Mouse (Mus musculus) myocyte (in vitro differentiated cells): ENCODE measurements around the gene Pdzd4. TPM values are rescaled to one million over a fixed set of nuclear protein-coding genes. Genes with fewer than 3 reads are reported as not detected.

Experiments
- H3K27me3 ChIP-seq: one replicate; pipeline ENCODE4 v1.6.1; 2011; ENCODE audit not compliant: control insufficient read depth, insufficient read depth, insufficient read length
- H3K36me3 ChIP-seq: one replicate; pipeline ENCODE4 v1.6.1; 2011; ENCODE audit not compliant: control insufficient read depth, insufficient read depth
- H3K4me2 ChIP-seq: one replicate; pipeline ENCODE4 v1.6.1; 2011; ENCODE audit warnings: low read depth, control low read depth
- H3K4me3 ChIP-seq: one replicate; pipeline ENCODE4 v1.5.1; 2011; ENCODE audit warnings: mild to moderate bottlenecking, control low read depth, moderate library complexity
- H3K79me2 ChIP-seq: one replicate; pipeline ENCODE4 v1.6.1; 2011; ENCODE audit not compliant: control insufficient read depth, insufficient read depth
- H3ac ChIP-seq: one replicate; pipeline ENCODE4 v1.6.1; 2011; ENCODE audit not compliant: control insufficient read depth, insufficient read length
- CEBPB ChIP-seq: IDR thresholded peaks from 2 replicates; pipeline ENCODE4 v1.6.1; 2011; ENCODE audit warnings: mild to moderate bottlenecking, moderate library complexity; ENCODE audit not compliant: poor library complexity, insufficient read depth, severe bottlenecking
- E2F4 ChIP-seq: IDR thresholded peaks from one replicate; pipeline ENCODE4 v1.6.1; 2011; ENCODE audit warnings: mild to moderate bottlenecking, control low read depth, moderate library complexity; ENCODE audit not compliant: insufficient read depth
- MAX ChIP-seq: IDR thresholded peaks from one replicate; pipeline ENCODE4 v1.6.1; 2011; ENCODE audit warnings: low read depth, mild to moderate bottlenecking, control low read depth
- MYOD1 ChIP-seq, 3 experiments: IDR thresholded peaks; one replicate each; pipeline ENCODE4 v1.6.1; 2011; ENCODE audit warnings: control low read depth in 2 of 3, low read depth in 2 of 3, mild to moderate bottlenecking in 2 of 3, moderate library complexity in 1 of 3; ENCODE audit not compliant: insufficient read length in 2 of 3, control insufficient read depth in 1 of 3
- MYOG ChIP-seq, 3 experiments: IDR thresholded peaks; one replicate each; pipeline ENCODE4 v1.6.1; 2011; ENCODE audit warnings: control low read depth in 2 of 3, low read depth in 2 of 3, mild to moderate bottlenecking in 2 of 3; ENCODE audit not compliant: insufficient read length in 2 of 3, control insufficient read depth in 1 of 3, insufficient read depth in 1 of 3
- POLR2A ChIP-seq: IDR thresholded peaks from one replicate; pipeline ENCODE4 v1.6.1; 2011; ENCODE audit warnings: low read depth, mild to moderate bottlenecking, control low read depth, moderate library complexity; ENCODE audit not compliant: insufficient read length
- POLR2AphosphoS2 ChIP-seq: IDR thresholded peaks from one replicate; pipeline ENCODE4 v1.6.1; 2011; ENCODE audit warnings: low read depth, control low read depth; ENCODE audit not compliant: insufficient read length
- REST ChIP-seq: IDR thresholded peaks from one replicate; pipeline ENCODE4 v1.6.1; 2011; ENCODE audit warnings: mild to moderate bottlenecking, control low read depth, moderate library complexity; ENCODE audit not compliant: insufficient read depth, insufficient read length
- SRF ChIP-seq: IDR thresholded peaks from one replicate; pipeline ENCODE4 v1.6.1; 2011; ENCODE audit warnings: low read depth; ENCODE audit not compliant: control insufficient read depth, insufficient read length
- TCF12 ChIP-seq: IDR thresholded peaks from one replicate; pipeline ENCODE4 v1.6.1; 2011; ENCODE audit warnings: mild to moderate bottlenecking, control low read depth; ENCODE audit not compliant: poor library complexity, insufficient read depth, severe bottlenecking
- TCF3 ChIP-seq: IDR thresholded peaks from one replicate; pipeline ENCODE4 v1.6.1; 2011; ENCODE audit warnings: low read depth, control low read depth; ENCODE audit not compliant: insufficient read length
- USF1 ChIP-seq: IDR thresholded peaks from one replicate; pipeline ENCODE4 v1.6.1; 2011; ENCODE audit warnings: low read depth, mild to moderate bottlenecking, control low read depth, moderate library complexity
- polyA plus RNA-seq: library from polyadenylated mRNA; unstranded; fragments of >200 nt; fragmentation: generic; extraction: Trizol; gene quantifications from one replicate; pipeline ENCODE4 v1.2.1, GENCODE M21; 2012; ENCODE audit warnings: missing spikeins

The Pdzd4 gene
- polyA plus RNA-seq, 1 experiment = 0.25 TPM

- no peak overlapping the region for H3ac ChIP-seq
- no peaks in the 10 kb centered on the region for H3K27me3 ChIP-seq
- TF ChIP-seq USF1 (no peak), CEBPB (no peak), REST (no peak), TCF3 (no peak), SRF (no peak), TCF12 (no peak), MAX (no peak), E2F4 (no peak), MYOG (IDR thresholded peaks at IDR 0.05; ENCODE audit: control insufficient read depth in 1 of 3, insufficient read depth in 1 of 3, insufficient read length in 2 of 3, low read depth in 2 of 3) (no peak), POLR2A (no peak), POLR2AphosphoS2 (no peak), MYOD1 (IDR thresholded peaks at IDR 0.05; ENCODE audit: control insufficient read depth in 1 of 3, insufficient read length in 2 of 3, low read depth in 2 of 3) (no peak)
- no peaks in the 10 kb centered on the region for H3K36me3 ChIP-seq
- no peak overlapping the region for H3K4me3 ChIP-seq
- peaks cover 8% of the 10 kb centered on the region for H3K79me2 ChIP-seq
- H3K4me2 ChIP-seq = no peak overlapping the region
Observed at GRCm38 (mm10) chrX:73793039-73793438, 31.7 kb downstream of the Pdzd4 start.

GRCm38 (mm10) chrX:73788501-73788900 is 36.3 kb downstream of the Pdzd4 start:
- Histone ChIP-seq H3K4me2 (peak overlapping the region; percentile 82), H3ac (no peak overlapping the region), H3K36me3 (no peaks in the 10 kb centered on the region), H3K27me3 (no peaks in the 10 kb centered on the region), H3K4me3 (peak overlapping the region; percentile 88), H3K79me2 (peaks cover 47% of the 10 kb centered on the region)
- no peak for TF ChIP-seq E2F4
- no peak for TF ChIP-seq CEBPB
- TF ChIP-seq POLR2A = no peak
- no peak for TF ChIP-seq MAX
- no peak for TF ChIP-seq TCF12
- TF ChIP-seq REST = no peak
- TF ChIP-seq SRF = no peak
- TF ChIP-seq TCF3 = no peak
- no peak for TF ChIP-seq MYOG (IDR thresholded peaks at IDR 0.05; ENCODE audit: control insufficient read depth in 1 of 3, insufficient read depth in 1 of 3, insufficient read length in 2 of 3, low read depth in 2 of 3)
- TF ChIP-seq USF1 = no peak
- TF ChIP-seq POLR2AphosphoS2 = no peak
- TF ChIP-seq MYOD1 (IDR thresholded peaks at IDR 0.05; ENCODE audit: control insufficient read depth in 1 of 3, insufficient read length in 2 of 3, low read depth in 2 of 3) = no peak

GRCm38 (mm10) chrX:73787225-73787558 is 37.6 kb downstream of the Pdzd4 start:
- Histone ChIP-seq H3ac (peak overlapping the region; percentile 48), H3K4me3 (peak overlapping the region; percentile 88), H3K4me2 (peak overlapping the region; percentile 82), H3K36me3 (no peaks in the 10 kb centered on the region), H3K79me2 (peaks cover 52% of the 10 kb centered on the region), H3K27me3 (no peaks in the 10 kb centered on the region)
- TF ChIP-seq POLR2A = no peak
- no peak for TF ChIP-seq TCF3
- no peak for TF ChIP-seq CEBPB
- TF ChIP-seq SRF = no peak
- no peak for TF ChIP-seq MAX
- TF ChIP-seq MYOG (IDR thresholded peaks at IDR 0.05; ENCODE audit: control insufficient read depth in 1 of 3, insufficient read depth in 1 of 3, insufficient read length in 2 of 3, low read depth in 2 of 3) = no peak
- no peak for TF ChIP-seq USF1
- TF ChIP-seq POLR2AphosphoS2 = no peak
- TF ChIP-seq REST = no peak
- TF ChIP-seq TCF12 = no peak
- no peak for TF ChIP-seq MYOD1 (IDR thresholded peaks at IDR 0.05; ENCODE audit: control insufficient read depth in 1 of 3, insufficient read length in 2 of 3, low read depth in 2 of 3)
- TF ChIP-seq E2F4 = no peak

- peak within 1 kb of the TSS; percentile 48 for H3ac ChIP-seq
- H3K4me3 ChIP-seq = peak within 1 kb of the TSS; percentile 88
- no peaks in the 10 kb centered on the region for H3K27me3 ChIP-seq
- TF ChIP-seq POLR2A = peak; percentile 74
- TF ChIP-seq POLR2AphosphoS2 = peak; percentile 87
- no peak for TF ChIP-seq TCF3
- H3K36me3 ChIP-seq = peaks cover under 1% of the 10 kb centered on the region
- H3K79me2 ChIP-seq = peaks cover 52% of the 10 kb centered on the region
- H3K4me2 ChIP-seq = peak within 1 kb of the TSS; percentile 89
Observed at GRCm38 (mm10) chrX:73786364-73787224, 38.2 kb downstream of the Pdzd4 start, which contains the start of the genes Idh3g and Ssr4. Idh3g (minus strand) TSS chrX:73786897. Ssr4 (plus strand) TSS chrX:73787028.
